Mouse (Mus musculus) subcutaneous adipose tissue, adult 2 months (tissue): Measurements from ENCODE around the gene Uqcr10. TPM values are rescaled to one million over a fixed set of nuclear protein-coding genes. Genes with fewer than 3 reads are reported as not detected.

ENCODE experiments used
- polyA plus RNA-seq: library from polyadenylated mRNA; depleted of rRNA; stranded (reverse); fragments of >200 nt; gene quantifications from 2 replicates; pipeline ENCODE4 v1.2.3, GENCODE M21; 2012; ENCODE audit warnings: low replicate concordance; rRNA removed

The Uqcr10 gene
- 858 and 1,560 TPM in 2 replicates for polyA plus RNA-seq

DNA sequence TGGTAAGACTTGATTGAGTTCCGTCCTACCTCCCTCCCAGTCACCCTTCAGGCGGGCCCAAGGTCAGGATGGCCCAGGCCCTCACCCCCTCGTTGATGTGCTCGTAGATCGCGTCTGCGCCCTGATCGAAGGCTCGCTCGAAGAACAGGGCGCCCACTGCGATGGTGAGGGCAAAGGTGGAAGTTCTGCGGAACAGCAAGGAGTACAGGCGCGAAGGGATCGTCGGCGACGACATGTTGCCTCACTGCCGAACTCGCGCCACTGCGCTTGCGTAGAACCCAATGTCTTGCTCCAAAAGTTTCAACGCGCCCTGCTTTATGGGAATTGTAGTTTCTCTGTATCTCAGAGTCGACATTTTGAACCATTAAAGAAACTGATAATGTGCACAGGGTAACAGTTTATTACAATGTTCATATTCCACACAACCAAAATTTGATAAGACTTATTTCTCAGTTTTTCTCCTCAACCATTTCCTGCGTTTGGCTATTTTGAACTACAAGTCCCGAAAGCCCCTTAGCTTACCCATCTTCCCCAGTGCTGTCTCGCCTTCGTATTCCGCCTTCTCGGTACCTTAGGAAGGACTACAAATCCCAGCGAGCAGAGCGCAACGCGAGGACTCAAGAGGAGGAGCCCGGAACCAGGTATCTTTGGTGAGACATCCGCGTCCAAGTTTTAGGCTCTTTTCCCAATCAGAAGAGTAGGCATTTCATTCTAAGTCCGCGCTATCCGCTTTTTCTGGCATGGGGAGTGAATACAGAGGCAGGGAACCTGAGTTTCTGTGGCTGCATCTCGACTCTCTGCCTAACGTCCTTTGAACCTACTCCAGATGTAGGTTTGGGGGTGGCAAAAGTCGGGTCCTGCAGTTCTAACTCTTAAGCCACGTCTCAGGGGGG is at the start of gene Uqcr10, which contains the start of gene Zmat5:
Gene Uqcr10, minus strand, starts transcription at position 271 of the 893 bp plus-strand sequence.
Gene Zmat5, plus strand, starts transcription at position 607 of the 893 bp plus-strand sequence.

DNA sequence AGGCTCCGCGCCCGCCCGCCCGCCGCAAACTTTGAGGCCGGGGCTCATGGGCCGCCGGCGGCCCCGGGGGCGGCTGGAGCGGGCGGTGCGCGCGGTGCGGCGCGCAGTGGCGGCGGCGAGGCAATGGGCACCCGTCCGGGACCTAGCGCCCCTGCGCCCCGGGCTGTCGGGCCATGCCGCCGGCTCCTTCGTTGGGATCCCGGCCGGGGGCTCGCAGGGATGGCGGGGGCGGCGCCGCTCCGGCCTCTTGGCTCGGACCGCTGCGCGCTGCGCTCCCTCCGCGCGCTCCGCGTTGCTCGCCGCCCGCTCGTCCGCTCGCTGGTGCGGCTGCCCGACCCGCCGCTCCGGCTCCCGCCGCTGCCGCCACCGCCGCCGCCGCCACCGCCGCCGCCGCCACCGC is 42.6 kb upstream of the Uqcr10 start, which contains the start of gene Cabp7:
Gene Cabp7, minus strand, starts transcription at position 46 of the 400 bp plus-strand sequence.

Other genes with a start within 250 kb of the Uqcr10 start
- gene Mtmr3, start 109.5 kb downstream of the Uqcr10 start, polyA plus RNA-seq = 38.9 and 45.3 TPM in 2 replicates
- gene Gm11032, start 84.3 kb downstream of the Uqcr10 start, polyA plus RNA-seq = not detected in 2 replicates
- gene Ascc2, start 66.6 kb downstream of the Uqcr10 start, polyA plus RNA-seq = 17.5 and 20.5 TPM in 2 replicates
- 46.1 and 51.9 TPM in 2 replicates for gene Zmat5, start 336 bp upstream of the Uqcr10 start, polyA plus RNA-seq
- not detected in 2 replicates for gene Cabp7, start 42.4 kb upstream of the Uqcr10 start, polyA plus RNA-seq
- gene Nf2, start 145.2 kb upstream of the Uqcr10 start, polyA plus RNA-seq = 51.5 and 66.9 TPM in 2 replicates
- 16.7 and 48.0 TPM in 2 replicates for gene Nipsnap1, start 169.6 kb upstream of the Uqcr10 start, polyA plus RNA-seq
- 21.1 and 29.7 TPM in 2 replicates for gene Thoc5, start 191.0 kb upstream of the Uqcr10 start, polyA plus RNA-seq
- gene Nefh, start 243.7 kb upstream of the Uqcr10 start, polyA plus RNA-seq = 0.09 TPM in 1 of 2 replicates, not detected in the other